Mouse (Mus musculus) kidney, adult 2 months (tissue): ENCODE measurements around the gene Myrf. TPM values are rescaled to one million over a fixed set of nuclear protein-coding genes. Genes with fewer than 3 reads are reported as not detected.
A peak's percentile ranks its signal among the peaks of the same experiment; 100 is the strongest.

Experiments
- DNase-seq: peaks from one replicate; pipeline ENCODE4 v3.0.0; 2021
- H3K27ac ChIP-seq: fragments of 200-500 bp; 2 replicates; pipeline ENCODE4 v1.5.1; 2012; ENCODE audit warnings: low read depth, low read length, control low read depth, inconsistent platforms; ENCODE audit not compliant: insufficient read depth
- H3K27me3 ChIP-seq: fragments of 200-500 bp; replicated peaks from 2 replicates; pipeline ENCODE4 v1.6.1; 2012; ENCODE audit warnings: mild to moderate bottlenecking, moderate library complexity, low read length, inconsistent platforms; ENCODE audit not compliant: control insufficient read depth, insufficient read depth
- H3K36me3 ChIP-seq: fragments of 200-500 bp; 2 replicates; pipeline ENCODE4 v1.6.1; 2012; ENCODE audit warnings: mild to moderate bottlenecking, moderate library complexity, low read length, inconsistent platforms; ENCODE audit not compliant: control insufficient read depth, insufficient read depth
- H3K4me1 ChIP-seq: fragments of 200-500 bp; 2 replicates; pipeline ENCODE4 v1.6.1; 2011; ENCODE audit warnings: low read length; ENCODE audit not compliant: control insufficient read depth, insufficient read depth
- H3K4me3 ChIP-seq: fragments of 200-500 bp; 2 replicates; pipeline ENCODE4 v1.5.1; 2011; ENCODE audit warnings: mild to moderate bottlenecking, low read depth, low read length, control low read depth; ENCODE audit not compliant: insufficient read depth
- CTCF ChIP-seq: fragments of 200-500 bp; conservative IDR thresholded peaks from 2 replicates; pipeline ENCODE4 v1.5.1; 2011; ENCODE audit warnings: low read depth, mild to moderate bottlenecking, control low read depth, low read length, moderate library complexity, mixed read lengths; ENCODE audit not compliant: insufficient read depth, insufficient read length
- POLR2A ChIP-seq: fragments of 200-500 bp; IDR thresholded peaks from one replicate; pipeline ENCODE4 v1.6.1; 2011; ENCODE audit warnings: low read depth, low read length, control low read depth
- WGBS: fragments of 180-500 bp; shearing (Covaris S2); methylation state at CpG from one replicate; pipeline ENCODE4 v1.1.7; 2018; 5-methylcytosine and 5-hydroxymethylcytosine counted together
- polyA plus RNA-seq: library from polyadenylated mRNA; depleted of rRNA; stranded (reverse); fragments of >200 nt; gene quantifications from 2 replicates; pipeline ENCODE4 v1.2.3, GENCODE M21; 2012

Gene Myrf
- polyA plus RNA-seq, 1 experiment = 18.8 TPM

DNA sequence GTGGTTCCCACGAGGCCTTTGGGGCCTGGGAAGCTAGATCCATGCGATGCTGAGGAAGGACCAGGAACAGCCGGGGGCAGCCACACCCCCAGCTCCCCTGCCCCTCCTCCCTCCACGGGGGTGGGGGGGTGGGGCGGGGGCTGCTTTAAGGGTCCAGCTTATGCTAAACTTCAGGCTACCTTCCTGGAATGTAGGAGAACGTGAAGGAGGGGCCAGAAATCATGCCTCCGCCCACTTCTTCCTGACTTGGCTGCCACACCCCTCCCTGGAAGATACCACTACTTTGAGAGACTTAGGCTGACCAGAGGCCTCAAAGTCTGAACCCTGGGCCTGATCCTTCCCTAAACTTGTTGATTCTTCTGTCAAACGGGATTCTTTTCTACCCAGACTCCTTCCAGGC lies 17.9 kb downstream of the Myrf start:
- TF ChIP-seq CTCF (no peak), POLR2A (no peak)

DNA sequence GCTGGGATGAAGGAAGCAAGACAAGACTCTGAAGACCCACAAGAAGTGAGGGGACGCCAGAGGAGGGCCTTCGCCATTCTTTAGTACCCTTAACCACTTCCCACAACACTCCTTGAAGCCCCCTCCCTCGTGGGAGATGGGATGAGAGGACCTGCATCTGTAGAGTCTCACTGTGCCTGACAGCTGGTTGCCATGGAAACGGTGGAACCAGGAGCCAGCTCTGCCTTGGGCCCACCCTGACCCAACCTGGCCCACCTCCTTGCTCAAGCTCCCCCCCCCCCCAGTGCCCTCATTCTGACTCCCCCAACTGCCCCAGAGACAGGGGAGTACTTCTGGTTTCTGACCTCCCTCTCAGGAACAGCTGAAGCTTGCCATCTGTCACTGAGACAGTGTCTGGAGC lies 19.0 kb downstream of the Myrf start:
- TF ChIP-seq POLR2A (no peak), CTCF (no peak)
- 43% methylated on average over 4 of the region's 4 CpGs for WGBS
- H3K27me3 ChIP-seq = no peaks in the 10 kb centered on the region
- no peak for DNase-seq
- H3K36me3 ChIP-seq = no peaks in the 10 kb centered on the region
- no peak overlapping the region for H3K27ac ChIP-seq
- H3K4me1 ChIP-seq = no peaks in the 10 kb centered on the region
- no peak overlapping the region for H3K4me3 ChIP-seq

More for the DNA sequence above, 17.9 kb downstream of the Myrf start:
- H3K27ac ChIP-seq = no peak overlapping the region
- H3K27me3 ChIP-seq = no peaks in the 10 kb centered on the region
- no peak for DNase-seq
- no peaks in the 10 kb centered on the region for H3K36me3 ChIP-seq
- no peaks in the 10 kb centered on the region for H3K4me1 ChIP-seq
- WGBS = 39% methylated on average over 8 of the region's 8 CpGs
- no peak overlapping the region for H3K4me3 ChIP-seq

- no peak overlapping the region for H3K4me3 ChIP-seq
- no peak overlapping the region for H3K27ac ChIP-seq
- no peak for DNase-seq
- TF ChIP-seq POLR2A (no peak), CTCF (no peak)
- no peaks in the 10 kb centered on the region for H3K27me3 ChIP-seq
- H3K4me1 ChIP-seq = no peaks in the 10 kb centered on the region
- H3K36me3 ChIP-seq = no peaks in the 10 kb centered on the region
- 68% methylated on average over 6 of the region's 6 CpGs for WGBS
These were observed 21.0 kb downstream of the Myrf start for GRCm38 (mm10) chr19:10219593-10219992.

- H3K4me3 ChIP-seq = no peak overlapping the region
- H3K27me3 ChIP-seq = no peaks in the 10 kb centered on the region
- DNase-seq = peak; percentile 52
- peak; percentile 61 for TF ChIP-seq CTCF
- TF ChIP-seq POLR2A = no peak
- no peak overlapping the region for H3K27ac ChIP-seq
- WGBS = 43% methylated on average over 3 of the region's 3 CpGs
- no peaks in the 10 kb centered on the region for H3K36me3 ChIP-seq
- no peaks in the 10 kb centered on the region for H3K4me1 ChIP-seq
These were observed 21.4 kb downstream of the Myrf start for GRCm38 (mm10) chr19:10219108-10219507.

DNA sequence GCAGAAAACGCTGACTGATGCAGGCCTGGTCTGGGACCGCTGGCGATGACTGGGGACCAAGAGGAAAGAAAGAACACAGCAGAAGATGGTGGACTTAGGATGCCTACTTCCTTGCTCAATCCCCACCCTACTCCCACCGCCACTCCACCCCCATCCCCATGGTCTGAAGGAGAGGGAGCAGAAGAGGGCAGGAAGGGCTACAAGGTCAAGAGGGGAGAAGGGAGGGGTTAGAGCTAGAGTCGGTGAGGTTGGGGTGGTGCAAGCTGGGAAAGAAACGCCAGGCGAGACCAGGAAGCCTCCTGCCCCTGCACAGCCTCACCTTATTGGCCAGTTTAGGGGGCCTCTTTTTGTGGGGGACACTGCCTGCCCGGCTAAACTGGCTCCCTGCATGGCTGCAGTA lies 24.4 kb downstream of the Myrf start:
- Histone ChIP-seq H3K27ac (no peak overlapping the region), H3K27me3 (no peaks in the 10 kb centered on the region), H3K4me3 (no peak overlapping the region), H3K36me3 (no peaks in the 10 kb centered on the region), H3K4me1 (no peaks in the 10 kb centered on the region)
- TF ChIP-seq POLR2A (no peak), CTCF (no peak)
- WGBS = 62% methylated on average over 8 of the region's 8 CpGs
- DNase-seq = no peak

DNA sequence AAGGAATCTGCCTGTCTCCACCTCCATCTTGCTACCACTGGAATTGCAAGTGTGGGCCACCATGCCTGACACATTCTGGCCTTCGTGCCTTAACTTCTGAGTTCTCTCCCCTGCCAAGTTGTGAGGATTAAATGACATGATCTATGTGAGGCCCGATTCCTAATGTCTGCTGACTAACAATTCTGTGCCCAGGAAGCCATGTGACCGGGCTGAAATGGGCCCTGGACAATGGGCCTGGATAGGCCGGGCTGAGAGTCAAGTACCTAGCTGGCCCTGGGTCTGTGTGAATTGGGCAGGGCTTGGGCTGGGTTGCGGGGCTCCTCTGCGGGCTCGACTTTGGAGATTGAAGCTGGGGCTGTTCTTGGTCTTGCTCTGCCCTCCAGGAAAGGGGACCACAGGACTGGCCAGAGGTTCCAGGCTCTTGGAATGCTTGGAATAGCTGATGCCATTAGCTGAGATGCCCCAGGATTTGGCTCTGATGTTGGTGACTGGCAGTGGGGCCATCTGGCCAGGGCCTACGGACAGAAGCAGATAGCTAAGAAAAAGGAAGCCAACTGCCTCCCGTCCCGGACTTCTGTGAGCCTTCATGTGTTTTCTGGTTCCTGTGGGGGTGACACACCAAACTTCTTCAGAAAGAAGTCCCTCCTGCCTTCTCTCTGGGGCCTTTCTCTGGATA lies 26.6 kb downstream of the Myrf start:
- DNase-seq = no peak
- Histone ChIP-seq H3K36me3 (no peaks in the 10 kb centered on the region), H3K27ac (no peak overlapping the region), H3K27me3 (no peaks in the 10 kb centered on the region), H3K4me1 (no peaks in the 10 kb centered on the region), H3K4me3 (no peak overlapping the region)
- no peak for TF ChIP-seq CTCF
- no peak for TF ChIP-seq POLR2A
- 81% methylated on average over 10 of the region's 10 CpGs for WGBS

DNA sequence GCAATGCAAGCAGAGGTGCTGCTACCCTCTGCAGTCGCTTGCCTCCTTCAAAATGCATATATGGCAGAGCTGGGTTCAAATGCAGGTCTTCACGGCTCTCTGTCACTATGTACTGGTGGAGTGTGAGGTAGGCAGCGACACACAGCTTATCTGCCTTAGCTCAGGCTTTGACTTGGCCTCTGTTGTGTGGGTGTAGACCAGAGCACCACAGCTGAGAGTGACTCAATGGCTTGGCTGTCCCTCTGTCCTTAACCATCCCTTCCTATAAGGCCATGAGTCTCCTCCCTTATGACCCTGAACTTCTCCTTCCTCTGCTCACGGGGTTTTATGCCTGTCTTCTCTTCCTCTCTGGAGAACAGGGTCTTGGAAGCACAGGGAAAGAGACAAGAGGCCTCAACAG lies 29.7 kb downstream of the Myrf start:
- H3K4me3 ChIP-seq = no peak overlapping the region
- DNase-seq = no peak

More for the DNA sequence above, 29.7 kb downstream of the Myrf start:
- H3K4me1 ChIP-seq = no peaks in the 10 kb centered on the region
- no peak overlapping the region for H3K27ac ChIP-seq
- no peaks in the 10 kb centered on the region for H3K36me3 ChIP-seq
- TF ChIP-seq POLR2A (no peak), CTCF (no peak)
- 79% methylated on average over 4 of the region's 4 CpGs for WGBS
- no peaks in the 10 kb centered on the region for H3K27me3 ChIP-seq
